Mouse (Mus musculus) fibroblast of lung, adult 2 months (primary cell): Measurements from ENCODE around the gene Fbxl7.

ENCODE experiments used
- DNase-seq: peaks from one replicate; pipeline ENCODE4 v3.0.0-alpha.2; 2011; ENCODE audit warnings: low read depth

The Fbxl7 gene

DNA sequence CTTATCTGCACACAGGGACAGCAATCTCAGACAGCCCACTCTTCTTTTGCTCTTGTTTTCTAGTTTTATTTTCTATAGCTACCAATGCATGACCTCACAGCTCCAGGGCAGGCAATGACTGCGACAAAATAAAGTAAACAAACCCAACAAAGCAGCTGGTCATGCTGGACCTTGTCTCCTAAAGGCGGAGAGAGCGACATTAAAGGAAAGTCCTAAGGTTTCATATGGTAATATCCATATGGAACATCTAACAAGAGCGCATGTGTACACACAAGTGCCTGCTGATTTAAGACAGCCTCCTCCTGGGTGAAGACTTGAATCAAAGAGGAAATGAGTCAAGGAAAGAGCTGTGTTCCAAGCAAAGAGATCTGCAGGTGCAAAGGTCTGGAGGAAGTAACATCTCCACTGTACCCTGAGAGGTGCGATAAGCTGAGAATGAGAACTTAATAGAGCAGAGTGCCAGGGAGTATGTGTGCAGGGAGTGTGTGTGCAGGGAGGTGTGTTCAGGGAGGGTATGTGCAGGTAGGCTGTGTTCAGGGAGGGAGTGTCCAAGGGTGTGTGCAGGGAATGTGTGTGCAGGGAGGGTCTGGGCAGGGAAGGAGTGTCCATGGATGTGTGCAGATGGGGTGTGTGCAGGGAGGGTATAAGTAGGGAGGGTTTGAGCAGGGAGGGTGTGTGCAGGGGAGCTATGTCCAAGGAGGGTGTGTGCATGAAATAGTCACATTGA is 193.3 kb downstream of the Fbxl7 start:
- DNase-seq, result no peak

DNA sequence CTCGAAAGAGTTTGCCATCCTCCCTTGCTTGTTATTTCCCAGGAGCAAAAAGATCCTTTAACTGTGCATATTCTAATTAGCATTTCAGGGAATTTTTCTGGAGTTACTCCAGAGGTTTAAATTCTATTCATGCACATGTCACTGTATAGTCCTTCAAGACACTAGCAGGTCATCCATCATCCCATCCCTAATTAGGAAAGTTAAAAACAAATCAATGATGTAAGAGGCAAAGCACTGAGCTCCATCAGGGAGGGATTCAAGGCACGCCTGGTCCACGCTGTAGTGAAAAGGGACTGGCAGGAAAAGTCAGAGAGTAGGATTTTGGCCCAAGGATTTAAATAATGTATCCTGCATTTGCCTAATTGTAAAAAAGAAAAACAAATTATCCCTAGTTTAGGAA is 202.3 kb downstream of the Fbxl7 start:
- DNase-seq, result no peak

GRCm38 (mm10) chr15:26688472-26689104 is 206.8 kb downstream of the Fbxl7 start:
- no peak for DNase-seq

GRCm38 (mm10) chr15:26687729-26688128 is 207.7 kb downstream of the Fbxl7 start:
- DNase-seq, result no peak

DNA sequence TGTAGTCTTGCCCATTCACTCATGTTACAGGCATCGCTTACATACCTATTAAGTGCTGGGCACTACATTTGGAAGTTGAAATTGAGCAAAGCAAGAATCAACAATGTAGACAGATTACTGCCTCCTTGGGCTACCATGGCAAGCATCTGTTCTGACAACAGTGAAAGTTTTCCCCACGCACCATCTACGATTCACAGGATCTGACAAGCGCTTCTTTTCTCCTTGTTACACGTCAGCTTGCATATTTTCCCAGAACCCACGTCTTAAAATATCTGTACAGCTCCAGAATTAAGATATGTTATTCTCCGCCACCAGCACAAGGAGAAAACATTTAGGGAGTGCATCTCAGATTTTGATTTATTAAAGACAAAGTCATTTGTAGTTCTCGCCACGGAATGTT is 213.1 kb downstream of the Fbxl7 start:
- DNase-seq, result no peak

GRCm38 (mm10) chr15:26673239-26673859 is 222.0 kb downstream of the Fbxl7 start:
- DNase-seq, result no peak

GRCm38 (mm10) chr15:26654988-26655387 is 240.4 kb downstream of the Fbxl7 start:
- peak; percentile 51 for DNase-seq

- no peak for DNase-seq
Observed at GRCm38 (mm10) chr15:26642563-26642962, 252.8 kb downstream of the Fbxl7 start.

DNA sequence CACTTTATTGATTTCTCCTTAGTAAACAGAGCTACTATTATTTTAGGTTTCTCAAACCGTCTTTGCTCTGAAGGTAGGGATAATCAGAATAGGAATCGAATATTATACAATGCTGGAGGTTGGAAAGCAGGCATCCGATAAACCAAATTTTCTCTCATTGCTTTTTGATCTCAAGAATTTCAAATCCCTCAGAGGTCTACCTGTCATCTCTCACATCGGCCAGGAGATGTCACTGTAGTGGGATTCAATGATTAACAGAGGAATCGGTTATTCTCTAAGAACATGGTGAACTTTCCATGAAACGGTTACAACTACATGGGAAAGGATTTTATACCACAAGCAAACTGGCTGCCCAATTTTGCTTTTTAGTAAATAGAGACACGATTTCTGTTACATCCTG is 255.7 kb downstream of the Fbxl7 start:
- no peak for DNase-seq

- no peak for DNase-seq
Observed at GRCm38 (mm10) chr15:26635591-26635990, 259.8 kb downstream of the Fbxl7 start.

GRCm38 (mm10) chr15:26628181-26628580 is 267.2 kb downstream of the Fbxl7 start:
- DNase-seq, result no peak

- DNase-seq, result no peak
Observed at GRCm38 (mm10) chr15:26623242-26623641, 272.1 kb downstream of the Fbxl7 start.

- peak; percentile 49 for DNase-seq
Observed at GRCm38 (mm10) chr15:26620279-26620678, 275.1 kb downstream of the Fbxl7 start.

DNA sequence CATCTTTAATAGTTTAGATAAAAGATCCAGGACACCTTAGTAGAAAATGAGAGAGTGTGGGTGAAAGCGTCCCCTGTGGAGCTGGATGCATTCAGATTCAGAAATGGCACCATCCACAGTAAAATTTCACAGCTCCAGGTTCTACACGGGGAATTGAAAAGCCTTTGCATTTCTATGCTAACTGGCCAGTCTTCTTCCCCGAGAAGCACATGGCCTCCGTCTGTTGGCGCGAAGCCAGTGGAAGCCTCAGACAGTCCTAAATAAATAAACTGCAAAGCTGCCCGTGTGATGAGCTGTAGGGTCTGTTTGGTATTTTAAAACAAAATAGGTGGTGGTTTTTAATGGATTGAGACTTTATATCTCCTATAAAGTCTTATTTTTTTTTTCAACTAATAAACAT is 276.2 kb downstream of the Fbxl7 start:
- DNase-seq, result no peak

GRCm38 (mm10) chr15:26596239-26596638 is 299.1 kb downstream of the Fbxl7 start:
- DNase-seq, result no peak

DNA sequence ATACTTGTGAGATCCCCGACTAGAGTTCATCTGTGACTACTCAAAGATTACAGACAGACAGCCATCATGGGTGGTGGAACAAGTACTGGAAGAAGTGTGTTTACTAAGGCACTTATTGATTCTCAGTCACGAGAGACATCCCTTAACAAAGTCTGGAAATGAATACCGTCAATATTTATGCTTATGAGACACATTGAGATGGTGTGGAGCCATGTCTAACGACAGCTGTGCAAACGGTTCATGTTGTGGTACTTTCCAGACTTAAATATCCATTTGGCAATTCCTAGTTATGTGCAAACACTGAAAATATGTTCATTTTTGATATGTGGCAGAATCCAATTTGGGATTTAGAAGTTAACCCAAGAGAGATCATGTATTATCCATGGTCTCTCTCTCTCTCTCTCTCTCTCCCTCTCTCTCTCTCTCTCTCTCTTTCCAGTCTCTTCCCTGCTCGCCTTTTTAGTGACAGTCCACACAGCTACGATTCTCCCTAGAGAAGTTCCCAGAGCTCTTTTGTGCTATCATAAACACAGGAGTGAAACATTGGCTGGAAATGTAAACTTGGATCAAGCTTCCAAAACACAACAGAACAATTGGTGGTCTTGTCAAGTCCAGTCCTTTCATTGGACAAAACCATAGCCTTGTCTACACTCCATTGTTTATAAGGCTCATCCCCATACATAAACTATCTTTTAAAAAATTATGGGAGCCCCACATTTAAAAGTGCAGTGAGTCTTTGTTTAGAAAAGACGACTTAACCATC is 315.3 kb downstream of the Fbxl7 start:
- DNase-seq, result no peak

- DNase-seq, result no peak
Observed at GRCm38 (mm10) chr15:26578500-26578899, 316.9 kb downstream of the Fbxl7 start.

- peak; percentile 21 for DNase-seq
Observed at GRCm38 (mm10) chr15:26566076-26566475, 329.3 kb downstream of the Fbxl7 start.

GRCm38 (mm10) chr15:26553620-26554019 is 341.8 kb downstream of the Fbxl7 start:
- DNase-seq, result no peak

GRCm38 (mm10) chr15:26533997-26534700 is 361.2 kb downstream of the Fbxl7 start:
- no peak for DNase-seq

DNA sequence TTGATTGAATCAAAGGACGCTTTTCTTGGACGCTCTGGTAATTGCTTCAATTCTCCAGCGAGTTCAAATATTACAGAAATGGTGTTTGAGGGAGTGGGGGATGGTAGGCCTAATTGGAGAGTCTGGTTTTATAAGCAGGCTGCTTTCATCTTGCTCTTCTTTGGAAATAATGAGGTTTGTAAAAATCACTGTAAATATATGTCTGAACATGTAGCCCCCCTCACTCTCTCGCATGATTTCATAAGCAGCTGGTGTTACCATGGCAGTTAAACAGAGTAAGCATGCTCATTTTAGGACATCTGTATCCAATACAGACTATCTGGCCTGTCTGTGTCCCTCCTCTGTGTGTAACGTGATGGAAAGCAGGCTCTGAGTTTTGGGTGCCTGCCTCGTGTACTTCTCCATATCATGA is 376.2 kb downstream of the Fbxl7 start:
- DNase-seq, result no peak

DNA sequence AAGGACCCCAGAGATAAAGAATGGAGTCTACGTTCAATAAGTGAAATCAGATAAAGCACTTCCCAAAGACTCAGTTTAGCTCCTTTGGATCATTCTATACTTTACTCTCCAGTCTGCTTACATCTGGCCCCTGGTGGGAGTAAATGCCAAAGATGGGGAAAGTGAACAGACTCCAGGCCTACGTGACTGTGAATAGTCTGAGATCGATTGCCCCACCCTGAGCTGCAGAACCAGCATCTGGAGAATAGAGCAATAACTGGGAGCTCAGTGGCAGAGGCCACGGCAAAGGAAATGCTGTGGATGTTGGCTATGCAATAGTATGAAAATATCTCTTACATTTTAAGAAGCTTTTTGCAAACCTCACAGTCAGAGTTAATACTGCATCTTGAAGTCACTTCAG is 394.4 kb downstream of the Fbxl7 start:
- DNase-seq, result no peak
